Mouse (Mus musculus) adrenal gland, adult 2 months (tissue): ENCODE data around the gene Frmd6. TPM values are rescaled to one million over a fixed set of nuclear protein-coding genes. Genes with fewer than 3 reads are reported as not detected.

Experiments used
- DNase-seq: peaks from one replicate; pipeline ENCODE4 v3.0.0; 2021
- polyA plus RNA-seq: library from polyadenylated mRNA; depleted of rRNA; stranded (reverse); fragments of >200 nt; gene quantifications from 2 replicates; pipeline ENCODE4 v1.2.3, GENCODE M21; 2012
- total RNA-seq, 2 experiments: library from RNA; stranded (reverse); gene quantifications; 2 replicates each; pipeline ENCODE4 v1.2.3; 2021

Gene Frmd6
- total and polyA plus RNA-seq, 3 experiments, result 16.3 to 72.0 (median 55.3) TPM

DNA sequence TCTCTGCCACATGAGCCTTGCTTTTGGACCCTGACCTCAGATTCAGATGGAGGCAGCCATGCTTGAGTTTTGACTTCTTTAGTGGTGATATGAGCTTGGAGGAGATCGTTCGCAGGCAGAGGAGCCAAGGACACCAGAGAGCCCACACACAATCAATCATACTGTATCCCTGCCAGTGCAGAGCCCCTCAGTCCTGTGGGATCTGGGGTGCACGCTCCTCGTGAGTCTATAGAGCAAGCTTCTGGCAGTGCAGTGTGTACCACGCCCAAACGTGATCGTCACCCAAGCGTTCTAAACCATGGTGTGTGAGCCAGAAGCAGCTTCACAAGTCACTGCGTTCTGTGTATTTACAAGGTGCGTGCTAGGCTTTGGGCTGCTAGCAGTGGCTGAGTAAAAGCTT lies 70.8 kb downstream of the Frmd6 start:
- no peak for DNase-seq

DNA sequence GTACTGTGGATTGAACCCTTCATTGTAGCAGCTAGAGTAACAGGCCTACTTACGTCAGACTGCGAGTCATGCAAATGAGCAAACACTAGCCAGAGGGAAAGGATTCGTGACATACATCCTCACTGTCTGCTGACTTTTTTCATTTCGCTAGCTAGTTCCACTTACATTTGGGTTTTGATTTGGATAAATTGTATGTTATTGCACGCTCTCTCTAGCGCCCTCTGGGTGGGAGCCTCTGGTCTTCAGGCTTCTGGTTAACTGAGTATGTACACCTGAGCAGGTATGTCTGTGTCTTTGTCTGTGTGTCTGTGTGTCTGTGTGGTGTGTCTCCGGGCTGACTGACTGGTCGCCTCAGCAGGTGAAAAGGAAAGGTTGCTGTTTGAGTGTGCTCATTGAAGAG lies 72.1 kb downstream of the Frmd6 start:
- DNase-seq, result no peak

DNA sequence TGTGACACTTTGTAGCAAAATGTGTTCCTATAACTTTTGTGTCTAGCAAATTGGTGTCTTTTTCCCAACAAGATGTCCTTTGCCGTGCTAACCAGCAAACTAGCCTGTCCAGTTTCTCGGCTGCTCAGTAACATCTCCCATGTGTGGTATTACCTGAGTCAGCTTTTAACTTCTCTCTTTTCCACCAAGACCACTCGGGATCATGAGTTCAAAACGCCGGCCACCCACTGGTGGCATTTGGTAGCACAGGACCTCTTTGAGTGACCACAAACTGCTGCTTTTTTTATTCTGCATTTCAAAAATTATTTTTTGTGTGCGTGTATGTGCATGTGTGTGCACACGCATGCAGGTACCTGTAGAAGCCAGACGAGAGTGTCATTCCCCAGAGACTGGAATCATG lies 73.1 kb downstream of the Frmd6 start:
- no peak for DNase-seq

DNA sequence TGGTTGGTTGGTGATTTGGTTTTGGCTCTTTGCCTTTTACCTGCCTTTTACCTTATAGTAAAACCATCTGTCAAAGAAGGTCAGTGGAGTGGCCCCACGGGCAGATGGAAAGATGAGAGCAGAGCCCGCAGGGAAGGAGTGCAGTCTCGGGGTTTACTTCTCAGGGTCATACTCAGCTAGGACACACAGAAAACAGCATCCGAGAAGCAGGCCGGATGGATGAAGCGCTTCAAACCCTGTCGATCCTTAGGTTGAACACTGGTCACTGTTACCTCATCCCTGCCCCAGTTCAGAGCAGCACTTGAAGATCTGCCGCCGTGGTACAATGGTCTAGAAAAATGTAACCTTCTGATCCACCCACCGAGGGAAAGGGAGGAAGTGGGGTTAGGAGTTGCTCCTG lies 79.2 kb downstream of the Frmd6 start:
- DNase-seq, result no peak

DNA sequence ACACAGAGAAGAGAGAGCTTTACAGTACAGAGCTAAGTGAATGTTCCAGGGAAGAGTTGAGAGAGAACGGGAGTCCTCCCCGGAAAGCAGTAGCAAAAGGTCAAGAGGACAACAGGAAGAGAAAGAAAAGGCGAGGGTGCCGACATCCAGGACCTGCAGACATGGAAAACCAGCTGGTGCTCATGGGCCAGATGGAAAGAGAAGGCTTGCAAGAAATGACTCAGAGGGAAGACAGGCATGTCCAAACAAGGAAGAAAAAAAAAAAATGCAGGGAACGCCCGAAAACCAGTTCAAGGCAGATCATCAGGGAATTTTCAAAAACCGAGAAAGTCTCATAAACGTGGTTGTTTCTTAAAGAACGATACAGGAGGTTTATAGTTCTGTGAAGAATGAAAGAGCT lies 81.6 kb downstream of the Frmd6 start:
- DNase-seq, result no peak

DNA sequence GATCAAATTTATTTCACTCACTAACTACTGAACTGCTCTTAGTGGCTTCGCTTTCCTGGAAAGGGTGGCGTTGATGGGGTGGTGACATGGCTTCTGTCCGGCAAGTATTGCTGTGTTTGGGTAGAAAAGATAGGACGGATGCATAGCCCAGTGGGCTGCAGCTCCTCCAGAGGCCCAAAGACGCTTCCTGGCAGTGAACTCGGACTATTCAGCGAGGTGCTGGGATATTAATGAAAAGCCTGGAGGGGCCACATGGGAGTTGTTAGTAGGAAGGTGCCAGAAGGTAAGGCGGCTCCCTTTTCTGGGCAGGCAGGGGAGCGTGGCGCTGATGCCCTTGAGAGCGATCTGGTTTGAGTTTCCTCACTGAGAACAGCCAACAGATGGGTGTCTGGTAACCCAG lies 82.3 kb downstream of the Frmd6 start:
- no peak for DNase-seq

DNA sequence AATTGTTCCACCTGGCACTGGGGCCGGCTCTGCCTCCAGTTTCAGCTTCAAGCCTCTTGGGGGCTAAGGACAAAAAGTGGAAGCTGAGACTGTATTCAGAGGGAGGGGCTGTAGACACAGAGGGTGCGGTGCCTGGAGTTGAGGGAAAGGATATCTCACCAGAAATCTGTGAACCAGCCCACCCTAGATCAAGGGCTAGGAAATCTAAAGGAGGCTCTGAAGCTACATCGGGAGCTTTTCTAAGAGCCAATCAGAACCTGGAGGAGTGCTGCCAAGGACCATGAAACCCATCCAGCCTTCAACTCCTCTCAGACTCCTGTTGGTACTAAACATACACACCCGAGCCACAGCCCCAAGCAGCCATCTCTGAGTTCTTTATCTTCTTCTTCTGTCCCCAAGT lies 82.8 kb downstream of the Frmd6 start:
- no peak for DNase-seq

DNA sequence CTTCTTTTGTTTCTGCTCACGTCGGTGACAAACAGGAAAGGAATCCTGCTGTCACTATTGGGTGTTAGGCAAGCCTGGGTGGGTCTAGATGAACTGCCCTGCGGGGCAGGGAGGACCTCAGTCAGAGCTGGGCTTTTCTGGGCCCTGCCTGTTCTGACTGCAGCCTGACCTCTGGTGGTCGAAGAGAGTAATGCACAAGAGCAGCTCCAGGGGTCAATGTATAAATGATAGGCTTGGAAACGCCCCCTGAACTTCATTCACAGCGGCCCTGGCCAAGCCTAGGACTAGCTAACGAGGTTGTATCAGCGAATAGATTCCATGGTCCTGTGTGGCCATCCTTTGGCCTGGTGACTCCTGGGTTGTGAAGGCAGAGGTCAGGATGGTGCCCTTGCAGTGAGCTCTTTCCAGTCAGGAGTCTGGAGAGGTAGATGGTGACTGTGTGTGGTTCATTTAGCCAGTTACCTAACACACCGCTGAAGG lies 85.0 kb downstream of the Frmd6 start:
- peak; percentile 80 for DNase-seq

DNA sequence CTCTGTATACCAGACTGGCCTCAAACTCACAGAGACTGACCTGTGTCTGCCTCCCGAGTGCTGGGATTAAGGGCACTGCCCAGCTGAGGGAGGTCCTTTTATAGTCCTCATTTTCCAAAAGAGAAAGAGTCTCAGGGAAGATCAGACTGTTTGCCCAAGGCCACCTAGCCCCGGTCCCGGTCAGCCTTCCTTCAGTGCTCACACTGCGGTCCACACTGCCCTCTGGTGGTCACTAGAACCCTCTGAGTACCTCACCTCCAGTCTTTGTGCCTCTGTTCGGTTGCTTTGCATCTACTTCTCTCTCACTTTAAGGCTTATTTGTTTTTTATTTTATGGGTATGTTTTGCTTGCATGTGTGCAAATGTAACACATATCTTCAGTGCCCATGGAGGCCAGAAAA lies 85.7 kb downstream of the Frmd6 start:
- DNase-seq, result peak; percentile 89

DNA sequence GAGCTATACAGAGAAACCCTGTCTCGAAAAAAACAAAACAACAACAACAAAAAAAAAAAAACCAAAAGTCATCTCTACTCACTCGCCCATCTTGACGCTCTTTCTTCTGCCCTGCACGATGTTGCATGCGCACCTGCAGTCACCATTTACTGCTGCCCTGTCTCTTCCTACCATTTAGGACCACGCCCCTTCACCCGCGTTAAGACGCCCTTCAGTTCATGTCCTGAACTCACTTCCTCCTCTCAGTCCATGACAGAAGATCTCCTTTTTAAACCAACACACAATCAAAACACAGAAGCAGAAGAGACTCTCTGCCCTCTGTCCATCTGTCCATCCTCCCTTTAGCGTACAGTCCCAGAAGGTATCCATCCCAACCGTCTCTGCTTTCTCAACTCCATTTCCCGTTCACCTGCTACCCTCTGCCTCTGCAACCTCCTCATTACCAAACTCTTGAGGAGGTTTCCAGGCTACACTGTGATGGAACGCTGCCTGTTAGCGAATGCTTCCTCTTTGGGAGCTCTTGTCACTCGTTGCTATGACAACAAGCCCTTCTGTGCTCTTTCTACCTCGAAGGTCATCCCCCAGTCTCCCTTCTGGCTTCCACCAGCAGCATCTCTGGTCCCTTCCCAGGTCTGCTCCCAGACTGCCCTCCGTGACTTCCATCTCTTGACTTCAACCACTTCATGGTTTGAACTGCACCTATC lies 86.5 kb downstream of the Frmd6 start:
- no peak for DNase-seq

DNA sequence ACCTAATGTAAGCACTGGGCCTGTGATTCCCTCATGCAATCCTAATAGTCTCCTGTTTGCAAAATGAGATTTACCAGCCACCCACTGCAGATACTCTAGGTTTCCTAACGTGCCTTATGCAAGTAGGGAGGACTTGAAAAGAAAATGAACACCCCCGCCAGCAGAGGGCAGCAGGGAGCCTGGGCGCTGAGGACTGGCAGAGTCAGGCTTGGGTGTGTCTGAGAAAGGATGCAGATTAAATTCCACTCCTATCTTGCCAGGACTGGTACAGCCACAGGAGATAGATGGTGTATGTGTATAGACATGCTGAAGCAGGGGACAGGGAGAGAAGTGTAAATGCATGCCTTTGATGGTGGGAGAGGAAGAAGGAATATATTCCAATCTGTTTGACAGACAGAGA lies 88.1 kb downstream of the Frmd6 start:
- peak; percentile 83 for DNase-seq

DNA sequence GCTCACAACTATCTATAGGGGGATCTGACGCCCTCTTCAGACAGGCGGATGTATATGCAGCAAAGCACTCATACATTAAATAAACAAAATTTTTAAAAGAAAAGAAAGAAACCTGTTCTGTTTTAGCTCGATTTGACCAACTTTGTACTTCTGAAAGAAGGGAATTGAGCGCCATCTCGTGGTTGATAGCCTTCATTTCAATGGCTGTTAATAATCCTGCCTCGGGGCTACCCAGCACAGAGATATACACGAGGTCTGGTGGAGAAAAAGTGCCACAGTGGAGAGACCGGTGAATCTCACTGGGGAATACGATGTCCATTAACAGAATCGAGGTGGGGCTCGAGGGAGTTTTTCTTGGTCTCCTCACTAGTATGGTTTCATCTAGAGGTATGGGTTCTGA lies 89.1 kb downstream of the Frmd6 start:
- DNase-seq, result peak; percentile 29

DNA sequence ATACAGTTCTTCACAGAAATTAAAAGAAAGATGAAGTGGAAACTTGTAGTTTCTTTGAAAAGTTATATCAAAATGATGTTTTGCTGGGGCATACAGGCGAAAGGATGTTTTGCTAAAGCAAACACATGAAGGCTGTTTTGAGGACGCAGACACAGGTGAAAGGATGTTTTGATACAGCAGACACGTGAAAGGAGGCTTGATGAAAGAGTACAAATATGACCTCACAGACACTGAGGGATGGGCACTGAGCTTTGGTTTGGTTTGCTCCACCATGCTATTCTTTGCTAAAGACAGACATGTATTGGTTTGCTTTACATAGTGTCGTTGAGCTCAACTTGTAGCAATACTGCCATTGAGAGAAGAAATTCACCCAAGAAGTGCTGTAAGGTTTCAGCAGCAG lies 104.5 kb downstream of the Frmd6 start:
- no peak for DNase-seq

DNA sequence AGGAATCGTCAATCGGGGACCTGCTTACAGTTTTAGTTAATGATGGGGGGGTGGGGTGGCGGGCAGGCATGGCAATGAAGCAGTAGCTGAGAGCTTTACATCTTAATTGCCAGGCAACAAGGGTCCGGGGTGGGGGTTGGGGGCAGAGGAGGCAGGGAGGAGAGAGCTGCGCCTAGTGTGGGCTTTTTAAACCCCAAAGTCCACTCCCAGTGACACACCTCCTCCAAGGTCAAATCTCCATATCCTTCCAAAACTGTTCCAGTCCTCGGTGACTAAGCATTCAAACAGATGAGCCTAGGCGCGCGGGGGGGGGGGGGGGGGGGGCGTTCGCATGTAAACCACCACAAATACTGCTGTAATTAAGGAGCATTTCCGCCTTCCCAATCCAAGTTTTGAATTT lies 111.8 kb downstream of the Frmd6 start:
- DNase-seq, result peak; percentile 33

DNA sequence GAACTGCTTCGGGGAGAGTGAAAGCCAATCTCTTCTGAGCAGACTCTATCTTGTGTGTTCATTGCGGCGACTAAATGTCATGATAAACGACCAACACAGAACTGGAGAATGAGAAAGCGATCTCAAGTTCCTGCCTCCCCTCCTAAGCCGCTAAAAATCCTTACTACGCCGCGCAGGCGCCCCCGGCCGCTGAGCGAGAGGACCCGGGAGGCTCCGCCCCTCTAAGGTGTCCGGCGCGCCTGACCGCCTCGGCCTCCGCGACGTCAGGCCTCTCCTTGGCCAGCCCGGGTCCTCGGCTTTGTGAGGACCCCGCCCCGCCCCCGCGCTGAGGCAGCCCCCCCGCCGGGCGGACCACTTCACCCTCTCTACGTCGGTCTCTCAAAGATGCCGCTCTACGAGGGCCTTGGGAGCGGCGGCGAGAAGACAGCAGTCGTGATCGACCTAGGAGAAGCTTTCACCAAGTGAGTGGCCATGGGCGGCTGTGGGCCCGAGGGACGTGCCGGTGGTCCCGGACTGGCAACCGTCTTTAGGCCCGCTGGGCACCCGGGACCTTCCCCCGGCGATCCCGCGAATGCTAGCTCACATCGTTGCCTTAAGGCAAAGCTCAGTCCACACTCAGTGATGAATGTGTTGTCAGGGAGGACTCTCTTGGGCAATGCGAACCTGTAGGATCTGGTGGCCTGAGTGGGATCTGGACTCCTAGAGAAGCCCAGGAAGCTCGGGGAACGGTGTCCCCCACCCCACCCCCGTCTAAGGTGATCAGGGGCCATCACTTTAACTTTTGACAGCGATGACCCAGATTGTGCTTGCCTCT lies 112.5 kb downstream of the Frmd6 start, which contains the start of gene Actr10:
Actr10 (plus strand) TSS at position 287 of the 814 bp plus-strand sequence.
- DNase-seq, result peak; percentile 95

DNA sequence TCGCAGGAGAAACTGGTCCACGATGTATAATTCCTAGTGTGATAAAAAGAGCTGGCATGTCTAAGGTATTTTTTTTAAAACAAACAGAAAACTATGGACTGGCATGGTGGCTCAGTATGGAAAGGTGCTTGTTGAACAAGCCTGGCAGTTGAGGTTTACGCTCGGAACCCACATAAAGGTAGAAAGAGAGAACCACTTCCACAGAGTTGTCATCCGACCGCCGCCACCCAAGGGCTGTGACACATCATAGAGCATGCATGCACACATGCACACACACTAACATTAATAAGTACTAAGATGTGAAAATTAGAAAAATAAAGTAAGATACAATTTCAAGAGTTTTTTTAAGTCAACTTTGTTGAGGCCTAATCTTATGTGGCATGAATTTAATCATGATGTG lies 115.5 kb downstream of the Frmd6 start:
- DNase-seq, result no peak

DNA sequence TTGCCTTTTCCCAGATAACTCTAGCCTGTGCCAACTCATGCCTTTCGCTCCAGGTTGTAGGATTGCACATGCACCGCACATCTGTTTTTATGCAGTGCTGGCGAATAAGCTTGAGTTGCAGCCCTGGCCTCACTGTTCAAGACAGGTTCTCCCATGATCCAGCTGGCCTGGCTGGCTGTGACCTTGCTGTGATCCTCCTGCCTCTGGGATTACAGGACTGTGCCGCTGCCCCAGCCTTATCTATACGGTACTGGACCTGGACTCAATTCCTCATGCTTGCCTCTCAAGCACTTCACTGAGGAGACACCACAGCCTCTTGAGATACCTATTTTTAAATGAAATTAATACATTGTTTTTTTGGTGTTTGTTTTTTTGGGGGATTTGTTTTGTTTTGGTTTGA lies 118.9 kb downstream of the Frmd6 start:
- DNase-seq, result no peak

DNA sequence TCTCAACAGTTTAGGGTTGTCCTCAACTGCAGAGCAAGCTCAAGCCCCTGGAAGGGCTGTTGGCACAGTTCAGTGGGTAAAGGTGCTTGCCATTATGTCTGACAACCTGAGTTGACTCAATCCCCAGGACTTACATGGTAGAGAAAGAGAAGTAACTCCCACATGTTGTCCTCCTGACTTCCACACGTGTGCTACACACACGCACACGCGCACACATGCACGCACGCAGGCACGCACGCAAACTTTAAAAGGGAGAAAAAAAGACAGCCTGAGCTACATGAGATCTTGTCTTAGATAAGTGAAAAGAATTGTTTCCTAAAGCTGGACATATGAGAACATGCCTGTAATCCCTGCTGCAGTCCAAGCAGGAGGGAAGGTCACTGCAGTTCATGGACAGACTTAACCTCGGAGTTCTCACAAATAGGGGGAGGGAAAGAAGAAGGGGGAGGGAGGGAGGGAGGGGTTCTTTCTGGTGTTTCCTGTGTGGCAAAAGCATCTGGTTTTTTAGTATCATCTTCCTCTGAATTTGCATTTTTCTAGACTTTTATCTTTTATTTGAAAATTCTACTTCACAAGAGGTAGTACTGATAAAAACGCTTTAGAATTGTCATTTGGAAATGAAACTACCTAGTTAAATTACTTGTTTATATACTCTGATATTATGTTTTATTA lies 121.4 kb downstream of the Frmd6 start:
- no peak for DNase-seq
